Mouse (Mus musculus) CH12.LX (cell line): Measurements from ENCODE around the gene Lhx4. TPM values are rescaled to one million over a fixed set of nuclear protein-coding genes. Genes with fewer than 3 reads are reported as not detected.

Experiments
- DNase-seq: peaks from one replicate; pipeline ENCODE4 v3.0.0-alpha.2; 2013; ENCODE audit errors: extremely low read depth
- H3K27ac ChIP-seq: 2 replicates; pipeline ENCODE4 v1.5.1; 2012; ENCODE audit warnings: low read depth, mild to moderate bottlenecking, control low read depth, moderate library complexity; ENCODE audit not compliant: insufficient read depth
- H3K27me3 ChIP-seq: replicated peaks from 2 replicates; pipeline ENCODE3; 2012; ENCODE audit warnings: inconsistent platforms
- H3K36me3 ChIP-seq, 2 experiments: replicated peaks in 1 of 2; 2 replicates each; pipeline versions ENCODE3 to v1.6.1; 2012; ENCODE audit warnings: inconsistent platforms in 1 of 2, low read length in 1 of 2, mild to moderate bottlenecking in 1 of 2, mixed read lengths in 1 of 2, moderate library complexity in 1 of 2; ENCODE audit not compliant: control insufficient read depth in 1 of 2, insufficient read depth in 1 of 2
- H3K4me1 ChIP-seq, 2 experiments: 2 replicates each; pipeline ENCODE4 v1.6.1; 2012; ENCODE audit warnings: inconsistent platforms in 1 of 2, moderate library complexity in 1 of 2; ENCODE audit not compliant: insufficient read depth in 2 of 2, control insufficient read depth in 1 of 2
- H3K4me2 ChIP-seq: 2 replicates; pipeline ENCODE4 v1.6.1; 2012; ENCODE audit warnings: low read depth, mild to moderate bottlenecking, control low read depth; ENCODE audit not compliant: poor library complexity, insufficient read depth, severe bottlenecking
- H3K4me3 ChIP-seq, 3 experiments: fragments of 150-350 bp in 1 of 3; sonication (generic) in 1 of 3; replicated peaks in 1 of 3; 2 replicates each; pipeline versions ENCODE3 to v1.5.1; 2011 to 2012; ENCODE audit warnings: low read depth in 2 of 3, low read length in 2 of 3, mild to moderate bottlenecking in 2 of 3, moderate library complexity in 2 of 3, control low read depth in 1 of 3, improper control_type of control experiment in 1 of 3, inconsistent platforms in 1 of 3, mixed read lengths in 1 of 3; ENCODE audit not compliant: poor library complexity in 1 of 3
- H3K79me2 ChIP-seq: replicated peaks from 2 replicates; pipeline ENCODE4 v1.6.1; 2012; ENCODE audit warnings: mild to moderate bottlenecking, moderate library complexity; ENCODE audit not compliant: control insufficient read depth, poor library complexity, insufficient read depth, severe bottlenecking; ENCODE audit errors: extremely low read depth
- H3K9ac ChIP-seq: 2 replicates; pipeline ENCODE4 v1.6.1; 2012; ENCODE audit warnings: low read depth, mild to moderate bottlenecking, control low read depth, moderate library complexity; ENCODE audit not compliant: insufficient read depth
- H3K9me3 ChIP-seq: replicated peaks from 2 replicates; pipeline ENCODE3; 2012; ENCODE audit warnings: low read length, inconsistent platforms, mixed read lengths
- CHD1 ChIP-seq: IDR thresholded peaks from 2 replicates; pipeline ENCODE4 v1.6.1; 2012; ENCODE audit warnings: low read depth, low read length, improper control_type of control experiment, inconsistent platforms
- CHD2 ChIP-seq: IDR thresholded peaks from 2 replicates; pipeline ENCODE4 v1.6.1; 2011; ENCODE audit warnings: low read length, improper control_type of control experiment
- CTCF ChIP-seq, 2 experiments: IDR thresholded peaks in 1 of 2; conservative IDR thresholded peaks in 1 of 2; 2 replicates each; pipeline ENCODE4 v1.5.1; 2011 to 2012; ENCODE audit warnings: low read depth in 2 of 2, low read length in 2 of 2, improper control_type of control experiment in 1 of 2, inconsistent platforms in 1 of 2, mild to moderate bottlenecking in 1 of 2, moderate library complexity in 1 of 2
- E2F4 ChIP-seq: IDR thresholded peaks from 2 replicates; pipeline ENCODE4 v1.6.1; 2011; ENCODE audit warnings: low read depth, low read length, improper control_type of control experiment; ENCODE audit not compliant: insufficient replicate concordance
- EP300 ChIP-seq: IDR thresholded peaks from 2 replicates; pipeline ENCODE4 v1.6.1; 2011; ENCODE audit warnings: low read length, improper control_type of control experiment
- ETS1 ChIP-seq: conservative IDR thresholded peaks from 2 replicates; pipeline ENCODE4 v1.6.1; 2012; ENCODE audit warnings: low read depth, mild to moderate bottlenecking, inconsistent platforms, low read length, improper control_type of control experiment, moderate library complexity
- HCFC1 ChIP-seq: IDR thresholded peaks from 2 replicates; pipeline ENCODE4 v1.6.1; 2012; ENCODE audit warnings: low read depth, mild to moderate bottlenecking, inconsistent platforms, low read length, improper control_type of control experiment
- JUN ChIP-seq: IDR thresholded peaks from 2 replicates; pipeline ENCODE4 v1.6.1; 2011; ENCODE audit warnings: low read depth, mild to moderate bottlenecking, low read length, improper control_type of control experiment, moderate library complexity; ENCODE audit not compliant: insufficient read depth
- JUND ChIP-seq: conservative IDR thresholded peaks from 2 replicates; pipeline ENCODE4 v1.6.1; 2011; ENCODE audit warnings: low read depth, low read length, improper control_type of control experiment
- MAX ChIP-seq: IDR thresholded peaks from 2 replicates; pipeline ENCODE4 v1.6.1; 2011; ENCODE audit warnings: low read length, improper control_type of control experiment
- MEF2A ChIP-seq: IDR thresholded peaks from 2 replicates; pipeline ENCODE4 v1.6.1; 2014; ENCODE audit warnings: low read depth, mild to moderate bottlenecking, inconsistent platforms, low read length, improper control_type of control experiment, borderline replicate concordance
- NRF1 ChIP-seq: IDR thresholded peaks from 2 replicates; pipeline ENCODE4 v1.6.1; 2014; ENCODE audit warnings: low read depth, mild to moderate bottlenecking, inconsistent platforms, low read length, improper control_type of control experiment, moderate library complexity
- PAX5 ChIP-seq: IDR thresholded peaks from 2 replicates; pipeline ENCODE4 v1.6.1; 2012; ENCODE audit warnings: low read length, inconsistent platforms, mixed read lengths
- POLR2A ChIP-seq: IDR thresholded peaks from 2 replicates; pipeline ENCODE4 v1.6.1; 2011; ENCODE audit warnings: low read depth, mild to moderate bottlenecking, improper control_type of control experiment, low read length
- RAD21 ChIP-seq: IDR thresholded peaks from 2 replicates; pipeline ENCODE4 v1.6.1; 2011; ENCODE audit warnings: low read depth, mild to moderate bottlenecking, low read length, improper control_type of control experiment, moderate library complexity
- RCOR1 ChIP-seq: conservative IDR thresholded peaks from 2 replicates; pipeline ENCODE4 v1.6.1; 2012; ENCODE audit warnings: low read depth, mild to moderate bottlenecking, inconsistent platforms, low read length, improper control_type of control experiment
- SIN3A ChIP-seq: IDR thresholded peaks from 2 replicates; pipeline ENCODE4 v1.6.1; 2012; ENCODE audit warnings: low read length, improper control_type of control experiment, inconsistent platforms
- SMC3 ChIP-seq: IDR thresholded peaks from 2 replicates; pipeline ENCODE4 v1.6.1; 2011; ENCODE audit warnings: low read depth, low read length, improper control_type of control experiment
- TBP ChIP-seq: conservative IDR thresholded peaks from 2 replicates; pipeline ENCODE4 v1.6.1; 2011; ENCODE audit warnings: low read depth, low read length, improper control_type of control experiment
- TCF12 ChIP-seq: IDR thresholded peaks from 2 replicates; pipeline ENCODE4 v1.6.1; 2014; ENCODE audit warnings: low read depth, mild to moderate bottlenecking, inconsistent platforms, low read length, improper control_type of control experiment
- USF2 ChIP-seq: conservative IDR thresholded peaks from 2 replicates; pipeline ENCODE4 v1.6.1; 2011; ENCODE audit warnings: low read depth, low read length, improper control_type of control experiment
- ZKSCAN1 ChIP-seq: IDR thresholded peaks from 2 replicates; pipeline ENCODE4 v1.6.1; 2012; ENCODE audit warnings: low read depth, inconsistent platforms, low read length, improper control_type of control experiment, borderline replicate concordance
- ZNF384 ChIP-seq: IDR thresholded peaks from 2 replicates; pipeline ENCODE4 v1.6.1; 2012; ENCODE audit warnings: low read depth, low read length, improper control_type of control experiment, inconsistent platforms
- dilution Hi-C: fragments of 300-500 bp; cut with MboI; formaldehyde crosslinking; loops from 2 replicates; pipeline ENCODE4 v1.14.3; 2020; ENCODE audit warnings: low sequenced_read_pairs; ENCODE audit not compliant: extremely low pct_unique_long_range_greater_than_20kb, extremely low pct_ligation_motif_present
- in situ Hi-C: fragments of 300-500 bp; cut with MboI; formaldehyde crosslinking; loops from 3 replicates; pipeline ENCODE4 v1.14.3; 2019; ENCODE audit warnings: low sequenced_read_pairs, low pct_ligation_motif_present, low pct_unique_long_range_greater_than_20kb, mixed read lengths
- polyA plus RNA-seq: library from polyadenylated mRNA; unstranded; fragments of >175 nt; gene quantifications from 2 replicates; pipeline ENCODE4 v1.2.1, GENCODE M21; 2012; ENCODE audit warnings: low read depth; ENCODE audit not compliant: insufficient read length
- total RNA-seq, 2 experiments: library from RNA; depleted of rRNA; stranded (reverse); fragments of 300-350 nt in 1 of 2; fragments of >200 nt in 1 of 2; gene quantifications; 2 replicates each; pipeline ENCODE4 v1.2.3; 2012 to 2014

Lhx4 gene
- total and polyA plus RNA-seq, 3 experiments, result not detected

DNA sequence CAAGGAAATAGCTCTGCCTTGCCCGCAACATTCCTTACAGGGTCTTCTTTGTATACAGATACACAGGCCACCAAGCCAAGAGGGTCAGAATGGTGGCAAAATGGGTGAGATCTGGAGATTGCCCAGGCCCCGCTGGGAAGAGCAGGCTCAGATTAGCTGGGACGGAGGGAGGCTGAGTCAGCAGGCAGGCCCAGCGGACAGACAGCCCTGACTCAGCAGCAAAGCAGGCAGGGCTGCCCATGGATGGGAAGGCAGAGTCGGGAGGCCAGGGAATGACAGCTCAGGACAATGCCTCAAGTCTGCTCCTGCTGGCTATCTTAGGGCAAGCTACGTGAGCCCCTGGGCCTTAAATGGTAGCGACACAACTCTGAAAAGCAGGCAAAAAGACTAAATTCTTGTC is 34.4 kb upstream of the Lhx4 start:
- peaks cover 26 to 71% of the 10 kb centered on the region in 2 experiments for H3K36me3 ChIP-seq
- no peak overlapping the region for H3K27ac ChIP-seq
- H3K4me1 ChIP-seq, result peaks cover 3 to 30% of the 10 kb centered on the region in 2 experiments; a peak in 3 of 4 replicates
- TF ChIP-seq ZNF384, result no peak
- H3K9ac ChIP-seq, result no peak overlapping the region
- dilution Hi-C loops (no loop called here), in situ Hi-C loops (loop anchor here (10.0 kb wide), 1 partner anchor 211 kb away; no protein-coding TSS in a partner anchor)
- H3K4me2 ChIP-seq, result no peak overlapping the region
- no peak for DNase-seq
- H3K9me3 ChIP-seq, result peaks cover 3% of the 10 kb centered on the region
- no peaks in the 10 kb centered on the region for H3K79me2 ChIP-seq
- H3K27me3 ChIP-seq, result no peaks in the 10 kb centered on the region
- H3K4me3 ChIP-seq, result no peak overlapping the region

- no peak overlapping the region for H3K9ac ChIP-seq
- in situ Hi-C loops, result loop anchor here (10.0 kb wide), 1 partner anchor 210 kb away; no protein-coding TSS in a partner anchor
- H3K27me3 ChIP-seq, result no peaks in the 10 kb centered on the region
- H3K4me1 ChIP-seq, result peaks cover 3 to 30% of the 10 kb centered on the region in 2 experiments; a peak in 3 of 4 replicates
- no peak overlapping the region for H3K4me3 ChIP-seq
- no peaks in the 10 kb centered on the region for H3K79me2 ChIP-seq
- TF ChIP-seq CHD2 (no peak), E2F4 (no peak), CHD1 (no peak), TCF12 (no peak), EP300 (no peak), MEF2A (no peak), TBP (no peak), MAX (no peak), POLR2A (no peak), ETS1 (no peak), NRF1 (no peak), JUND (no peak), RAD21 (peak; percentile 67), RCOR1 (no peak), PAX5 (no peak), SIN3A (no peak), JUN (no peak), CTCF (conservative IDR thresholded peaks at IDR 0.05 in 1 of 2, IDR thresholded peaks at IDR 0.05 in 1 of 2; ENCODE audit: low read depth in 2 of 2, low read length in 2 of 2) (peak; percentile 38 to 69; a peak in 3 of 4 replicates), SMC3 (peak; percentile 68), USF2 (no peak), HCFC1 (no peak), ZKSCAN1 (no peak)
- no peak overlapping the region for H3K27ac ChIP-seq
- no peak overlapping the region for H3K4me2 ChIP-seq
- peaks cover 20 to 67% of the 10 kb centered on the region in 2 experiments for H3K36me3 ChIP-seq
- dilution Hi-C loops, result no loop called here
- DNase-seq, result peak; percentile 37
- peaks cover 3% of the 10 kb centered on the region for H3K9me3 ChIP-seq
Measured at GRCm38 (mm10) chr1:155784343-155785205, 33.1 kb upstream of the Lhx4 start.
